Mouse (Mus musculus) bone marrow macrophage, adult 2 months (primary cell): ENCODE data around the gene B230118H07Rik. TPM values are rescaled to one million over a fixed set of nuclear protein-coding genes. Genes with fewer than 3 reads are reported as not detected.

Source experiments
- H3K27ac ChIP-seq: 2 replicates; pipeline ENCODE4 v1.5.1; 2012; ENCODE audit warnings: low read depth, low read length; ENCODE audit not compliant: insufficient read depth
- H3K4me1 ChIP-seq: 2 replicates; pipeline ENCODE4 v1.6.1; 2012; ENCODE audit warnings: low read length; ENCODE audit not compliant: control insufficient read depth, insufficient read depth
- H3K4me3 ChIP-seq: 2 replicates; pipeline ENCODE4 v1.5.1; 2012; ENCODE audit warnings: mild to moderate bottlenecking, low read length, moderate library complexity; ENCODE audit not compliant: insufficient read depth
- CTCF ChIP-seq: IDR thresholded peaks from 2 replicates; pipeline ENCODE4 v1.5.1; 2012; ENCODE audit warnings: low read depth, mild to moderate bottlenecking, low read length, moderate library complexity
- POLR2A ChIP-seq: IDR thresholded peaks from 2 replicates; pipeline ENCODE4 v1.6.1; 2012; ENCODE audit warnings: mild to moderate bottlenecking, low read depth, low read length, borderline replicate concordance
- polyA plus RNA-seq: library from polyadenylated mRNA; stranded (reverse); fragments of >200 nt; gene quantifications from 2 replicates; pipeline ENCODE4 v1.2.4, GENCODE M21; 2012; ENCODE audit not compliant: missing spikeins, insufficient read depth, insufficient read length

Gene B230118H07Rik
- polyA plus RNA-seq, 1 experiment: 24.2 TPM

DNA sequence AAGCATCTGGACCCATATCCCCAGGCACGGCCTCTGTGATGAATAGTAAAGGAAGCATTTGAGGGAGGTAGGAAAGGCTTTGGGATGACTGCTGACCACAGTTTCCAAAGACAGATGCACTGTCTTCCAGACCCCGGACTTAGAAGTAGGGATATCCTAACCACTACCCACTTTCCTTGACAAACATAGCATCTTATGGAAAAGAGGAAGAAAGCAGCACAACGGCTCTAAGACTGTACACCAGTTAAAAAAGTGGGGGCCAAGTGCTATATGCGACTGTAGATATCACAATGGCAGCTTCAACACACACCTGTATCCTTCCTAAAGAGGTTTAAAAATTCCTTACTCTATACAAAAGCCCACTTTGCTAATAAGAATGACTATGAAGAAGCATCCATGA lies 31.0 kb downstream of the B230118H07Rik start:
- TF ChIP-seq CTCF: no peak
- peaks cover 18% of the 10 kb centered on the region for H3K4me1 ChIP-seq
- H3K4me3 ChIP-seq: no peak overlapping the region
- H3K27ac ChIP-seq: no peak overlapping the region

DNA sequence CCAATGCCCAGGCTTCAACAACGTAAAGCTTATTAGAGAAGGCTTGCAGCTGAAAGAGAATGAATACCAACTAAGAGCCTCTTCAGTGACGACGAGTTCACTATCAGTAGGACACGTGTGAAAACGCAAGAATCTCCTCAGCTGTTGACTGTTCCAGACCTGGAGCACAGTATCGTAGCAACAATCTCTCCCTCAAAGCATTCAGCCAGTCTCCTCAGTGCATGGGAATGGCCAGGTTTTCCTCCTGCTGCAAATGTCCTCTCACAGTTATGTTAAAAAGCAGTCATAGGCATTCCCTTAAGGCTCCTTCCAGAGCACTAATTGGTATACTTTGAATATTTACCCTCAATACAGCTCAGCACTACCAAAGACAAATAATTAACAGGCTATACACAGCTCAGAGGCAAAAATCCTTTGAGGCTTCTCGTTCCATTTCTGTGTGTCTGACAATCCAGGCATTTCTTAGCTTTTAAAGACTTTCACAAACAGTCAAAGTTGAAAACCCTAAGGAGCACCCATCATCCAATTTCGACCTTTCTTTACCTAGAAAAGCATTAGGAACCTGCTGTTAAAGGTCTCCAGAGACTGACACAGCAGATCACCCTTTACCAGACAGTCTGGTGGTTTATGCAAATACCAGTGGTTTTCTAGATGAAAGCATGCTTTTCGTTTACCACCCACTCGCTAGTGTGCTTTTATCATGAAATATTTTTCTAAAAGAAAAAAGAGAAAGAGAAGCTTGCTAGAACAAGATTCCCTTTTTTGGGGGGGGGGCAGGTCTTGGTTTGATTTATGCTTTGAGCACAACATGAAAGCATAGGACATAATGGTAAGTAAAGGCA lies 33.6 kb downstream of the B230118H07Rik start:
- Histone ChIP-seq H3K4me1 (peaks cover 10% of the 10 kb centered on the region), H3K4me3 (no peak overlapping the region), H3K27ac (no peak overlapping the region)
- TF ChIP-seq POLR2A: no peak
- no peak for TF ChIP-seq CTCF

DNA sequence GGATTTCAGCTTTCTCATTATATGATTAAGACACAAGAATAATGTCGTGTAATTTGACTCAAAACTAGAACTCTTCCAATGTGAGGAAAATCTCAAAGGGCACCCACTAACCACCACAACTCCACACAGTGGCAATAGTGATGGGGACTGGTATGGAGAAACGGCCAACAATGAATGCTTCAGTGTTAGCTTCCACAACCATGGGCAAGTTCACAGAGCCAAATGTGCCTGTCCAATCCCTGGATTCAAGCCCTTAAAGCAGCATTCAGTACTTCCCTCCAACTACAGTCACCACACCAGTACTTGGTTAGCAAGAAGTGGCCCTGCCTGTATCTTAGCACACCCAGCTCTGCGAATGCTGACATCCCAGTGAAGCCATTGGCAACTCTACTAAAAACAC lies 38.5 kb downstream of the B230118H07Rik start:
- no peak for TF ChIP-seq POLR2A
- TF ChIP-seq CTCF: no peak
- Histone ChIP-seq H3K27ac (no peak overlapping the region), H3K4me3 (no peak overlapping the region), H3K4me1 (no peaks in the 10 kb centered on the region)

DNA sequence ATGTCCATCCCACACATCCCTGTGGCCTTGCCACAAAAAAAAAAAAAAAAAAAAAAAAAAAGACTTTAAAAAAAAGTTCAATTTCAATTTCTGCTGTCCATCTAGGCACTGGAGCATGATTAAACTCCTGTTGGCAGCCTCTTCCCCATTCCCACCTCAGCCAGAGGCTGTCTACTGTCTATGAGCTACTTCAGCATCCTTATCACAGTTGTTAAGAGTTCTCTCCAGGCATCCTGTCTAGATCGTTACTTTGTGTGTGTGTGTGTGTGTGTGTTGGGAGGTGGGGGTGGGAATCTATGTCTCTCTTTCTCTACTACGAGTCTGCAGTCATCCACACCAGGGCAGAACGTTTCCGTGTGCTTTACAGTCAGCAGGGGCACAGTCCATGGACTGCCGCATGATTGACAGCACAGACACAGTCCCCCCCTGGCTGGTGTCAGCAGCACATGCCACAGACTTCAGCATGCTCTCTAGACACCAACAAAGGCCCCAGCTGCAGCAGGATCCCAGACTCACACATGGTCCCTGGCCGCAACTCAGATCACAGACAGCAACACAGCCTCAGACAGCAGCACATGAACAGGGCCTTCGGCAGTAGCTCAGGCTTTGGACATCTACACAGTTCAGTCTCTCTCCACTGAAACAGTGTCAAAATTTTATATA lies 41.0 kb downstream of the B230118H07Rik start:
- TF ChIP-seq POLR2A (no peak), CTCF (no peak)
- Histone ChIP-seq H3K4me3 (no peak overlapping the region), H3K27ac (no peak overlapping the region), H3K4me1 (no peaks in the 10 kb centered on the region)

DNA sequence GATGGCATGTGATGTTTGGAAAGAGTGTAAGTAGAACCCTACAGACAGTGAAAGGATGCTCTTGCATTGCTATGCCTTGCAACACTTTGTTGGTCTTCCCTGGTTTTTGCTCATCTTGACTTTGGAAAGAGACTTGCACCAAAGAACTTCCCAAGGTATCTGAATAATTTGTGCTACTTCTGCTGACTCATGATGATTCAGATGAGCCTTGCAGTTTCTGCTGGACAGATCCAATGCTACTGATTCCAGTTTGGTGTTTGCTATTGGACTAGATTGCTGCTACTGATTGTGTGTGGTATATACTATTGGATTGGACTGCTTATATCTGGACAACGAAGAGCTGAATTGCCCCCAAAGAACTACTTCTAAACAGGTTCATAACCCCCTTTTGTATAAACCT lies 46.2 kb downstream of the B230118H07Rik start:
- TF ChIP-seq CTCF: no peak
- no peak for TF ChIP-seq POLR2A
- no peak overlapping the region for H3K4me3 ChIP-seq
- H3K27ac ChIP-seq: no peak overlapping the region
- H3K4me1 ChIP-seq: no peaks in the 10 kb centered on the region

DNA sequence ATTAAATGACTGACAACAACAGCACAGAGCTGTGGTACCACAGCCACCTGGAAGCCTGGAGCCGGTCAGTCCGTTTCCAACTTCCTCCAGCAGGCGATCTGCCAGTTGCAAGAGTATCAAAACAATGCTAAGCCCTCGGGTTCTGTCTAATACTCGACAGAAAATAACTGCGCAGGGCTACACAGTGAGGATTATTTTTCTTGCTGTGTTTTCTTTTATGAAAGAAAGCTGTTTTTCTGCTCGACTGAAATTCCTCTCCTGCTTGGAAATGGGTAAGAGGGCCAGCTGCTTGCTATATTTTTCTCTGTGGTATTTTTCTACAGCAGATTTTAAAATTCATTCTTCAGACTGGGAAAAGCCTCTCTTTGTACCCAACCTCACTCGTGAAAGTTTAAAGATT lies 48.6 kb downstream of the B230118H07Rik start:
- TF ChIP-seq POLR2A: no peak
- TF ChIP-seq CTCF: no peak
- H3K4me3 ChIP-seq: no peak overlapping the region
- no peak overlapping the region for H3K27ac ChIP-seq
- no peaks in the 10 kb centered on the region for H3K4me1 ChIP-seq

DNA sequence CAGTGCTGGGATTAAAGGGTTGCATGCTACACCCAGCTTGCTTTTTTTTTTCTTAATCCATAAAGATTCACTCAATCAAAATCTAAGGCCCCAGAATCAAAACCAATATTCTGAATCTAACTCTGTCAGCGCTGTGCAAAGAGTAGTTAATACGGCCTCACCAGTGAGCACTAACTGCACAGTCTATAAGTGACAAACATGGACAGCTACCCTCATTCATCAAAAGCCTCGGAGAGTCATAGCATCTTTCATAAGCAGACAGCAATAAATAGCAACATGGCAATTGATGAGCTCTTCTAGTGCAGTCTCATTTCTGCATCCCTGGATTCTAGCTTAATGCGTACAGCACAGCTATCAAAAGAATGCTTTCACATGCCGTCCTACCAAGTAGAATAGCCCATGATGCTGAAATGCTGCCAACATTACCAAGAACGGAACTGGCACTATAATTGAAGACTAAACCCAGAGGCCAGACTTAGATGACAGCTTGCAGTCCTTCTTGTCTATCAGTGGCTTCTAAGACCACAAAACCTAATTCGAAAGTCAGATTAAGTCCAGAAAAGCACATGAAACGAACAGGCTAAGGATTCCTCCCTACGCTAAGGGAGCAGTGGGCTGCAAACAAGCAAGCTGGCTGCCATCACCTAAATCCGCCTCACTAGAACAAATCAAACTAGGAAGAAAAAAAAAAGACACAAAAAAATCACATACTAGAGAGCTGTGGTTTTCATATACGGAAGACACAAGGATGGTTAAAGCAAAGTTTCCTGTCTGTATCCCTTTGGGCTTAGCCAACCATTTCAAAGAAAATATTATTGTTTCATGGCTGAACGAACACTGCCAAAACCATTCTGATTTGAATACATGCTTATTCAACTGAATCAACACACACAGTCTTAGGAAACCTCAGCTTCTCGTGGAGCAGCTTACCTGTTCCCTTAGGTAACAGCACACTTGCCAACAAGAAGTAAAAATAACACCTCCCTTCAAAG lies 50.8 kb downstream of the B230118H07Rik start:
- H3K4me1 ChIP-seq: no peaks in the 10 kb centered on the region
- TF ChIP-seq POLR2A: no peak
- TF ChIP-seq CTCF: no peak
- no peak overlapping the region for H3K4me3 ChIP-seq
- H3K27ac ChIP-seq: no peak overlapping the region

DNA sequence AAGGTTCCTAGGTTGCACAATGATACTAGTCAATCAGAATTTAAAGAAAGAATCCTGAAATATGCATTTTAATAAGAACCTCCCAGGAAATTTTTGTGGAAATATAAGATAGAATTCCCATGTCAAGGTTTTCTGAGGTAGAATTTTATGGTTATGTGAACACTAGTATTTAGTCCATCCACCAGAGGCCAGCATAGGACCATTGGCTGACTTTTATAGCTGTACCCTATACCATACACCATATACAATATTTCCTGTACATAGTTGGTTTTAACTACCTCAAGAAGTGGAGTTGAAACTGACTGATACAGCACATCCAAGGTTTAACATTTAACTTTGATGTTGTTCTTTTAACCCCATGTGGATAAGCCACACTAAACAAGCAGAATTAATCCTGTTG lies 52.1 kb downstream of the B230118H07Rik start:
- Histone ChIP-seq H3K4me3 (no peak overlapping the region), H3K27ac (no peak overlapping the region), H3K4me1 (no peaks in the 10 kb centered on the region)
- TF ChIP-seq CTCF: no peak
- TF ChIP-seq POLR2A: no peak

DNA sequence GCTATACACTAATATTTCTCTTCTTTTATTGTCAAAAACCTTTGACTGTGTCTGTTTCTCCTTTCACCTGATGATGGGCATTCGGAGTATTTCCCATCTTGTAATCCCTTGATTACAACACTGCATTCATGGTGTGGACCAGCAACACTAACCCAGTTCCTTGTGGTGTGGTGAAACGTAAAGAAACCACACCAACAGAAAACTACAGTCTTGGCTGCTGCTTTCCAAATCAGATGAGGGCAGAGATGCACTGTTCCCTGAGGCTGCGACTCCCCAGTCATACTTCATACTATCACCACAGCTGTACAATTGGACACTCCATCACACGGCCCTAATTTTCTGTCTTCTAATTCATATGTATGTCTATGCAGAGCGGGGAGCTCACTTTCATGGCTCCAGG lies 54.7 kb downstream of the B230118H07Rik start:
- TF ChIP-seq POLR2A (no peak), CTCF (no peak)
- Histone ChIP-seq H3K4me1 (no peaks in the 10 kb centered on the region), H3K4me3 (no peak overlapping the region), H3K27ac (no peak overlapping the region)

DNA sequence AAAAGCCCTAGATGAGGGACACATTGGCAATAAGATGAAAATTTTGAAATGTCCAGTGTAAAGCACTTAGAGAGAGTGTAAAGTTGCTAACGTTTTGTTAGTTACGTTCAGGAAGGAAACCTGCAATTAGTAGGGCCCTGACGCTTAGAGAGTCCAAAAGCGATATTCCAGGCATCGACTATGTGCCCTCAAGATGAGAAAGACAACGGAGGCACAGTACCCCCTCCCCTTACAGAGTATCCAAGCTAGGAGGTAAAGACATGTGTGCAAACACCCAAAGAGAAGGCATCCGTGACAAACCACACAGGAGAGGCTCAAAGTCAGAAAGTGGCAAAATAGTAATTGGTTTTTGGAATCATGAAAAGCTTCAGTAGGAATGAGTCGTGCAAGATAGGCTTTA lies 56.4 kb downstream of the B230118H07Rik start:
- Histone ChIP-seq H3K4me1 (no peaks in the 10 kb centered on the region), H3K27ac (no peak overlapping the region), H3K4me3 (no peak overlapping the region)
- TF ChIP-seq POLR2A (no peak), CTCF (no peak)
